Mouse (Mus musculus) monocyte, adult 5-6 weeks (primary cell): ENCODE data around the gene Cdh11. TPM values are rescaled to one million over a fixed set of nuclear protein-coding genes. Genes with fewer than 3 reads are reported as not detected.
"Not testable (repeated sequence)": the region's sequence is repeated elsewhere in the genome, so short reads cannot be mapped to it uniquely, and the experiment has no call there.

ENCODE experiments used
- ATAC-seq: fragments of 153-309, 156-312 bp; replicated peaks from 2 replicates; pipeline ENCODE4 v1.8.0; 2017; ENCODE audit warnings: mild to moderate bottlenecking; ENCODE audit not compliant: low TSS enrichment, insufficient number of reproducible peaks, severe bottlenecking, poor library complexity, low FRiP score
- total RNA-seq: library from RNA; stranded (forward); fragments of 200-1000, 200-491, 200-594 nt; gene quantifications from 3 replicates; pipeline ENCODE4 v1.2.3, GENCODE M21; 2017

Gene Cdh11
- total RNA-seq, 1 experiment from 2014 or later, result not detected

GRCm38 (mm10) chr8:102726206-102726935, 59.1 kb downstream of the Cdh11 start:
- ATAC-seq, result no peak

- no peak for ATAC-seq
Measured at GRCm38 (mm10) chr8:102725496-102725895, 59.9 kb downstream of the Cdh11 start.

- no peak for ATAC-seq
Measured at GRCm38 (mm10) chr8:102715956-102716355, 69.5 kb downstream of the Cdh11 start.

GRCm38 (mm10) chr8:102707305-102707704, 78.1 kb downstream of the Cdh11 start:
- ATAC-seq, result no peak

- ATAC-seq, result no peak
Measured at GRCm38 (mm10) chr8:102705376-102705905, 80.0 kb downstream of the Cdh11 start.

- no peak for ATAC-seq
Measured at GRCm38 (mm10) chr8:102700245-102700644, 85.2 kb downstream of the Cdh11 start.

GRCm38 (mm10) chr8:102698232-102698837, 87.1 kb downstream of the Cdh11 start:
- ATAC-seq, result no peak

- no peak for ATAC-seq
Measured at GRCm38 (mm10) chr8:102693465-102693864, 92.0 kb downstream of the Cdh11 start.

GRCm38 (mm10) chr8:102685491-102685890, 100.0 kb downstream of the Cdh11 start:
- not testable (repeated sequence) for ATAC-seq

- ATAC-seq, result no peak
Measured at GRCm38 (mm10) chr8:102685023-102685422, 100.4 kb downstream of the Cdh11 start.

- no peak for ATAC-seq
Measured at GRCm38 (mm10) chr8:102677148-102677547, 108.3 kb downstream of the Cdh11 start.

GRCm38 (mm10) chr8:102664561-102664960, 120.9 kb downstream of the Cdh11 start:
- not testable (repeated sequence) for ATAC-seq

- no peak for ATAC-seq
Measured at GRCm38 (mm10) chr8:102656529-102656928, 128.9 kb downstream of the Cdh11 start.

- ATAC-seq, result no peak
Measured at GRCm38 (mm10) chr8:102651964-102652363, 133.5 kb downstream of the Cdh11 start.

GRCm38 (mm10) chr8:102627151-102627550, 158.3 kb downstream of the Cdh11 start:
- ATAC-seq, result no peak

GRCm38 (mm10) chr8:102612146-102612545, 173.3 kb downstream of the Cdh11 start:
- ATAC-seq, result no peak

GRCm38 (mm10) chr8:102601327-102601726, 184.1 kb downstream of the Cdh11 start:
- ATAC-seq, result no peak

GRCm38 (mm10) chr8:102596523-102596922, 188.9 kb downstream of the Cdh11 start:
- ATAC-seq, result no peak

- ATAC-seq, result no peak
Measured at GRCm38 (mm10) chr8:102593899-102594298, 191.5 kb downstream of the Cdh11 start.
